Mouse (Mus musculus): Measurements from ENCODE around the gene Wdr63.

DNA sequence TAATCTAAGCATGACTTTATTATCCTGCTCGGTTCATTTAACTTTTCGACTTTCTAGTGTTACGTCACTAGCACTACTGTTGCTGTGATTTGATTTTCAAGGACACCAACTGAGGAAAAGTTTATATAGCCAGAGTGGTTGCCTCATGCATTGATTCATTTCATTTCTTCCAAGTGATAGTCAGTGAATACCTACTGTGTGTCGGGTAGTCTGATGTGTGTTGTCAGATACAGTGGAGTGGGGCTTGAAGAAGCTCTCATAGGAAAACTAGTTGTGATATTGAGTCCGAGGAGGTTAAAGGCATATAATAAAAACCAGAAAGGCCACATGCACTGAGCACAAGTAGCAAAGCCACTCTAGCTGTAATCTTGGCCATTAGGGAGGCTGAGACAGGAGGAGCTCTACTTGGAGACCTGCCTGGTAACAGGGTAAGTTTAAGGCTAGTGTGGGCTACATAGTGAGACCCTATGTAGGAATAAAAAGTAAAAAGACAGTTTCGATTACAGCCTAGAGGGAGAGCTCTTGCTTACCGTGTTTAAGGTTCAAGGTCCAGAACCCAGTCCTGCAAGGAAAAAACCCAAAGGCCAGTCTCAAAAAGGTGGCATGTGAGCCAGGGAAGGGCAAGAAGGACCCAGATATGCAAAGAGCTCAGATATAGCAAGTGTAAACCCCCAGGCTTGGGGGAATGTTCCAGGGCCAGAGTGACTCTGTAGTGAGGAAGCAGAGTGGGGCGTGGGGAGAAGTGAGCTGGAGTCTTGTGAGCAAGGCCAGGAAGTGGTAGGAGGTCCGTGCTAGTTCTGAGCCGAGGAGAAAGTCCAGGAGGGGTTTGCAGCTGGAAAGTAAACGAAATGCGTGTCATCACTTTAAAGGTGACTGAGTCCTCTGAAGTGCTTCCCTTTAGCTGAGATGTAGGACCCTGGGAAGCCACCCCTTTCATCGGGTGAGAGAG, 48.0 kb upstream of the Wdr63 start:
- TF ChIP-seq CTCF (IDR thresholded peaks at IDR 0.05), result no peak
- no peak for TF ChIP-seq EP300 (IDR thresholded peaks at IDR 0.05; ENCODE audit: insufficient read depth, low read depth, low read length)

All from heart, adult 2 months (tissue).